Mouse (Mus musculus): ENCODE measurements around the gene Ptprcap. TPM values are rescaled to one million over a fixed set of nuclear protein-coding genes. Genes with fewer than 3 reads are reported as not detected.

Ptprcap gene
- polyA plus RNA-seq, 2 experiments: 7.0 to 7.8 TPM

- no peaks in the 10 kb centered on the region for H3K36me3 ChIP-seq (ENCODE audit: control insufficient read depth, insufficient read depth, low read length)
- no peak overlapping the region for H3K27ac ChIP-seq (replicated peaks; ENCODE audit: low read depth, low read length)
- no peaks in the 10 kb centered on the region for H3K27me3 ChIP-seq (ENCODE audit: control insufficient read depth, insufficient read depth, low read length)
- ATAC-seq (ENCODE audit: low FRiP score, low read depth) (no peak), DNase-seq (ENCODE audit: low spot score) (no peak)
- 64% methylated on average over 11 of the region's 13 CpGs for WGBS
- H3K4me1 ChIP-seq (ENCODE audit: control insufficient read depth, insufficient read depth, low read length): peaks cover 16% of the 10 kb centered on the region
- TF ChIP-seq POLR2A (IDR thresholded peaks at IDR 0.05; ENCODE audit: borderline replicate concordance, extremely low read depth, insufficient read depth, insufficient read length): no peak
- H3K4me3 ChIP-seq (replicated peaks; ENCODE audit: low read length): no peak overlapping the region
- no peak overlapping the region for H3K4me2 ChIP-seq (replicated peaks; ENCODE audit: low read depth, low read length, severe bottlenecking)
- H3K9me3 ChIP-seq (ENCODE audit: control insufficient read depth, low read length): no peaks in the 10 kb centered on the region
- H3K9ac ChIP-seq (ENCODE audit: low read depth, low read length, severe bottlenecking): 0 out of 2 replicates have a peak overlapping the region, but pooled peaks have one; percentile 21
These were observed 18.2 kb downstream of the Ptprcap start for GRCm38 (mm10) chr19:4171393-4172290.

- H3K4me3 ChIP-seq (replicated peaks; ENCODE audit: low read length): no peak overlapping the region
- H3K9ac ChIP-seq (ENCODE audit: low read depth, low read length, severe bottlenecking): no peak overlapping the region
- TF ChIP-seq POLR2A (IDR thresholded peaks at IDR 0.05; ENCODE audit: borderline replicate concordance, extremely low read depth, insufficient read depth, insufficient read length): no peak
- no peaks in the 10 kb centered on the region for H3K36me3 ChIP-seq (ENCODE audit: control insufficient read depth, insufficient read depth, low read length)
- H3K9me3 ChIP-seq (ENCODE audit: control insufficient read depth, low read length): no peaks in the 10 kb centered on the region
- peaks cover 16% of the 10 kb centered on the region for H3K4me1 ChIP-seq (ENCODE audit: control insufficient read depth, insufficient read depth, low read length)
- no peak overlapping the region for H3K27ac ChIP-seq (replicated peaks; ENCODE audit: low read depth, low read length)
- H3K4me2 ChIP-seq (replicated peaks; ENCODE audit: low read depth, low read length, severe bottlenecking): no peak overlapping the region
- H3K27me3 ChIP-seq (ENCODE audit: control insufficient read depth, insufficient read depth, low read length): no peaks in the 10 kb centered on the region
- 58% methylated on average over 11 of the region's 11 CpGs for WGBS
- ATAC-seq (ENCODE audit: low FRiP score, low read depth) (no peak), DNase-seq (ENCODE audit: low spot score) (no peak)
These were observed 19.5 kb downstream of the Ptprcap start for GRCm38 (mm10) chr19:4172925-4173324.

GRCm38 (mm10) chr19:4175368-4175947 lies 22.1 kb downstream of the Ptprcap start, which contains the start of gene Carns1:
Gene Carns1 (minus strand): TSS chr19:4175479.
- WGBS: 1% methylated on average over 11 of the region's 11 CpGs
- TF ChIP-seq POLR2A (IDR thresholded peaks at IDR 0.05; ENCODE audit: borderline replicate concordance, extremely low read depth, insufficient read depth, insufficient read length): no peak
- Histone ChIP-seq H3K4me3 (replicated peaks; ENCODE audit: low read length) (0 out of 2 replicates have a peak within 1 kb of the TSS, but pooled peaks have one; percentile 9), H3K9ac (ENCODE audit: low read depth, low read length, severe bottlenecking) (peak within 1 kb of the TSS; percentile 26; the same call in 1 of the 2 replicates), H3K4me2 (replicated peaks; ENCODE audit: low read depth, low read length, severe bottlenecking) (peak within 1 kb of the TSS; percentile 37), H3K36me3 (ENCODE audit: control insufficient read depth, insufficient read depth, low read length) (no peaks in the 10 kb centered on the region), H3K27ac (replicated peaks; ENCODE audit: low read depth, low read length) (no peak within 1 kb of the TSS), H3K9me3 (ENCODE audit: control insufficient read depth, low read length) (no peaks in the 10 kb centered on the region), H3K4me1 (ENCODE audit: control insufficient read depth, insufficient read depth, low read length) (peaks cover 8% of the 10 kb centered on the region), H3K27me3 (ENCODE audit: control insufficient read depth, insufficient read depth, low read length) (no peaks in the 10 kb centered on the region)
- ATAC-seq (ENCODE audit: low FRiP score, low read depth) (peak; percentile 61; the same call in 1 of the 2 replicates), DNase-seq (ENCODE audit: low spot score) (no peak)

GRCm38 (mm10) chr19:4180411-4180810 lies 27.0 kb downstream of the Ptprcap start:
- DNase-seq (ENCODE audit: low spot score): no peak
- Histone ChIP-seq H3K27ac (replicated peaks; ENCODE audit: low read depth, low read length) (no peak overlapping the region), H3K4me3 (replicated peaks; ENCODE audit: low read length) (no peak overlapping the region), H3K4me2 (replicated peaks; ENCODE audit: low read depth, low read length, severe bottlenecking) (no peak overlapping the region), H3K36me3 (ENCODE audit: control insufficient read depth, insufficient read depth, low read length) (no peaks in the 10 kb centered on the region), H3K9ac (ENCODE audit: low read depth, low read length, severe bottlenecking) (no peak overlapping the region), H3K4me1 (ENCODE audit: control insufficient read depth, insufficient read depth, low read length) (peaks cover 4% of the 10 kb centered on the region; the same call in 1 of the 2 replicates), H3K27me3 (ENCODE audit: control insufficient read depth, insufficient read depth, low read length) (no peaks in the 10 kb centered on the region), H3K9me3 (ENCODE audit: control insufficient read depth, low read length) (no peaks in the 10 kb centered on the region)
- ATAC-seq (ENCODE audit: low FRiP score, low read depth): no peak
- 87% methylated on average over 7 of the region's 7 CpGs for WGBS
- no peak for TF ChIP-seq POLR2A (IDR thresholded peaks at IDR 0.05; ENCODE audit: borderline replicate concordance, extremely low read depth, insufficient read depth, insufficient read length)

GRCm38 (mm10) chr19:4181892-4182291 lies 28.5 kb downstream of the Ptprcap start:
- no peaks in the 10 kb centered on the region for H3K36me3 ChIP-seq (ENCODE audit: control insufficient read depth, insufficient read depth, low read length)
- no peak overlapping the region for H3K27ac ChIP-seq (replicated peaks; ENCODE audit: low read depth, low read length)
- no peak overlapping the region for H3K4me2 ChIP-seq (replicated peaks; ENCODE audit: low read depth, low read length, severe bottlenecking)
- H3K9me3 ChIP-seq (ENCODE audit: control insufficient read depth, low read length): no peaks in the 10 kb centered on the region
- no peak for DNase-seq (ENCODE audit: low spot score)
- H3K27me3 ChIP-seq (ENCODE audit: control insufficient read depth, insufficient read depth, low read length): no peaks in the 10 kb centered on the region
- H3K4me3 ChIP-seq (replicated peaks; ENCODE audit: low read length): no peak overlapping the region
- H3K9ac ChIP-seq (ENCODE audit: low read depth, low read length, severe bottlenecking): no peak overlapping the region
- no peak for ATAC-seq (ENCODE audit: low FRiP score, low read depth)
- peaks cover 7% of the 10 kb centered on the region; the same call in 1 of the 2 replicates for H3K4me1 ChIP-seq (ENCODE audit: control insufficient read depth, insufficient read depth, low read length)
- no peak for TF ChIP-seq POLR2A (IDR thresholded peaks at IDR 0.05; ENCODE audit: borderline replicate concordance, extremely low read depth, insufficient read depth, insufficient read length)
- WGBS: 33% methylated on average over 3 of the region's 3 CpGs

Data from limb, embryonic 14.5 days (tissue).